Mouse (Mus musculus) left cerebral cortex, adult 11 months (tissue): ENCODE measurements around the gene Zfp217.
A peak's percentile ranks its signal among the peaks of the same experiment; 100 is the strongest.

Experiments used
- DNase-seq: peaks from one replicate; pipeline ENCODE4 v3.0.0; 2022; ENCODE audit warnings: low spot score

The Zfp217 gene

GRCm38 (mm10) chr2:170101132-170101531, 46.8 kb downstream of the Zfp217 start:
- DNase-seq: peak; percentile 53

DNA sequence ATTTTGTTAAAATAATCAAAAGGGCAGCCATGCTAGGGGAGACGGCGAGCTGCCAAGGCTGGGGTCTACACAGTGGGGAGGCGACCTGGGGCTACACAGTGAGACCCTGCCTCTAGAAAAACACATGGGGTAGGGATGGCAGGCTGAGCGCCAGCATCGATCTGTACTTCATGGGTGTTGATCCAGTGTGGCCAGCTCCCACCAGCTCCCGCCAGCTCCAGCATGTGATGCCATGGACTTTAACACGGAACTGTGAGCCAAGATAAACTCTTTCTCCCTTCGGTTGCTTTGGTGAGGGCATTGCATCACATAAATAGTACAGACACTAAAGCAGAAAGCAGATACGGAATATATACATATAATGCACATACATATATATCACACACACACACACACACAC, 53.0 kb downstream of the Zfp217 start:
- DNase-seq: no peak

DNA sequence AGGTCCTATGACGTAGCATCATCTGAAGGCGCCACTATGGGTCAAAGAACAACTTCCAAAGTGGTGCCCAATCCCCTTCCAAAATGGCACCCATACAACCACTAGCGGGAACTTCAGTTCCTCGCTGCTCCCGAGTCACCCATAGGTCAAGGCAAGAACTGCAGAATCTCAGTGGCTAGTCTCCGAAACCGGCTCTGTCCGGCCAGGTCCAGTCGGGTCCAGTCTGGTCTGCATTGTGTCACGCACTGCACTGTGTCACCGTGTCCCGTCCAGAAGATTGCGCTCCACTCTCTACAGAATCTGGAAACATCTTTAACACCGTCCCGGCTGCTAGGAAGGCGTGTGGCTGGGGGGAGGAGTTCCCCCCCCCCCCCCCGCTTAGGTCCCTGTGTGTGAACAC, 53.7 kb downstream of the Zfp217 start:
- DNase-seq: no peak

DNA sequence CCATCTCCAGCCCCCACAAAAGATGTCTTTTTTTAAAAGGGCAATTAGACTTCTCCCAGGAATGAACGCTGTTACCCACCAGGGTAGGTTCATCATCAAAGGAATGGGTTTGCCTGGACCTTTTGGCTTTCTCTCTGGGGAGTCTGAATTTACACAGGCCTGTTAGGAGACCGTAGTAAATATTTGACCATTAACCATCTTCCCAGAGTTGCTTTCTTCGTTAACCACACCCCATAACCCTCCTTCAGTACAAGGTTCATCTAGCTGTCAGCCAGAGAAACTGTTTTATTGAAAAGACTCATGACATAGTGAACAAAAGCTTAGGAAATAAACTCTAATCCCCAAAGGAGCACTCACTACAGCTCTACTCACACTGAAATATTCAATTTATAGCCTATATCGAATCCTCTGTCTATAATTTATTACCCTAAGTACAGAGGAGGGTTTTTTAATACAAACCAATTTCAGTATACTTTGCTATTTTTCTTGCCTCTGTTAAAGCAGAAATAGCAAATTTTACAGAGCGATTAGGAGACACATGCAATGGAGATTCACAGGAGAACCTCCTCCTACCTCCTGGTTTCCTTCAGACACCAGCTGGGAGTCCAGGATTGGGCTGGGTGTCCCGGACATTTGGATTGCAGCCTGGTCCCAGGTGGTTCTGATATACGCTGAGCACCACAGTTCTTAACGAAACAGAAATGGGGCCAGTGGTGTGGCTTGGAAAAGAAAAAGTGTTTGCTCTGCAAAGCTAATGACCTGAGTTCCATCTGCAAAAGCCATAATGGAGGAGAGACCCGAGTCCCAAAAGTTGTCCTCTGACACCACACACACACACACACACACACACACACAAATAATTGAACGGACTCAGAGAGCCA, 56.1 kb downstream of the Zfp217 start:
- no peak for DNase-seq

DNA sequence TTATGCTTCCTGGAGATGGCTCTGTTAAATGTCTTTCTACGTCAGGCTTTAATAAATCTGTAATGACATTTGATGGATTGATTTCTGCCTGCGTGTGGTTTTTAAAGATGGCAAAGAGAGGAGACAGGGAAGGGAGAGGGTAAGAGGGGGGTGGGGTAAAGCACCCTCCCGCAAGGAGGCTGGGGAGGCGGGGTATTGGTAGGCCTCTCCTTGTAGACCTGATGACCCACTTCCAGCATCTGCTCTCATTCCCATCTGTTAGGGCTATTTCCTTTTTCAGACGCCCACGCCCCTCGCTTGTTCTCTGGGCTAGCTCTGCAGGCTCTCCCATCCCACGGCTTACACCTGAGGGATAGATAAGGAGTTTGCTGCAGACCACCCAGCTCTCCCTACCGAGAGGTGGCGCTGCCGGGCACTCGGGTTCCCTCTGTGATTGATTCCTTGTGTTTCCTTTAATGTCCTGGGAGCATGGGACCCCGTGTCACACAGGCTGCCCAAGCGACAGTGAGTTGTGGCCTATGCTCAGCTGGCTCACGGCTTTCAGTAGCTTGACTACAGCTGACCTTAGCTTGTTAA, 69.4 kb downstream of the Zfp217 start:
- no peak for DNase-seq

DNA sequence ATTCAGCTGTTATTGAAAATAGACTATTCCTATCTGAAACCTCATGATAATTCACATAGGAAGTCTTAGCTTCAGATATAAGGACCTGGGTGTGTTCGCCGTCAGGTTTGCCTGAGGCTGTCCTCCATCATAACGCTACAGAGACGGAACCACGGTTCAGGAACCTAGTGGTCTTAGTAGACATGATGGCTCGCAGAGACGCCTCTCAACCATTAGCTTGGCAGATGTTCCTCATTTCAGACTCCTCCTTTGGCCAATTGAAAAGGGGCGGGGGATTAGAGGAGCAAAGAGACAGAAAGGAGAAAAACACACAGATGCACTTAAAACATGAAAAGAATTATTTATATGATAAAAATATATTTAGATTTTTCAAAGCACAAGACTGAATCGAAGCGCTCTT, 69.9 kb downstream of the Zfp217 start:
- DNase-seq: no peak

DNA sequence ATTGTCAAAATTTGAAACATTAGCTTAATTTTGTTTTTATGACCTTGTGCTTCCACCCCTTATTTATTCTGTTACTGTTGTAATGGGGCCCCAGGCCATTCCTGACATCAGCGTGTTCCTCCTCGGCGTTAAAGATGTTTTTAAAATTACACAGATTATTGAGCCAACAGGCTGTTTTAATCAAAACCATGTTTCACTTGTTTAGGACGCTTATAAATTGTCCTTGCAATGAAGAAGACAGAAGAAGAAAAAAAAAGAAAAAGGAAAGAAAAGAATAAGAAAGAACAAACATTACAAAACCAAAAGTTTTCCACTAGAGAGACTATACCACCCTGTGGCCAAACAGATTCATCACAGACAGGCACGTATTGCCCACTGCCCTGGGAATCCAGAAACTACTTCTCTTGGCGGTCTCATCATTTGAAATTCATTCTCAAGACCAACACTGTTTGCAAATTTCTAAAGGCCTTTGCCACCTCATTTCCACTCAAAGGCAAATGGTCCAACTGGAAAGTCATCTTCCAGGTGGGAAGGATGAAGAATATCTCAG, 70.9 kb downstream of the Zfp217 start:
- DNase-seq: no peak

- DNase-seq: no peak
Measured at GRCm38 (mm10) chr2:170070641-170071241, 77.2 kb downstream of the Zfp217 start.

- DNase-seq: no peak
Measured at GRCm38 (mm10) chr2:170069976-170070375, 77.9 kb downstream of the Zfp217 start.

DNA sequence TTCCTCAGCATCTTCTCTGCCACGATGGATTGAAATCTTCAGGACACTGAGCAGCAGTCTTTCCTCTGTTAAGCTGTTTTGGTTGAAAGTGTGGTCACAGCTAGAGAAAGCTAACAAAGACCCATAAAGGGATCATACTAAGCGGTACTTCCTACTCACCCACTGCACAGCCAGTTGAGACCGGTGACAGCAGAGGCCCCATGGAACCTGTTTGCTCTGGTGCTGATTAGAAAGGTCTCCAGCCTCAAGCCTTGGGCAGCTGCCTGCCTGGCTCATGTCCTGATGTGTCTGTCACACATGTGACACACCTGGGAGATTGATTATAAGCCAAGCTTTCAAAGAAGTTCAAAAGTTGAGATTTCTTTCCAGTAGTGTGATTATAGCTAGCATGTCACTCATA, 85.5 kb downstream of the Zfp217 start:
- DNase-seq: no peak

DNA sequence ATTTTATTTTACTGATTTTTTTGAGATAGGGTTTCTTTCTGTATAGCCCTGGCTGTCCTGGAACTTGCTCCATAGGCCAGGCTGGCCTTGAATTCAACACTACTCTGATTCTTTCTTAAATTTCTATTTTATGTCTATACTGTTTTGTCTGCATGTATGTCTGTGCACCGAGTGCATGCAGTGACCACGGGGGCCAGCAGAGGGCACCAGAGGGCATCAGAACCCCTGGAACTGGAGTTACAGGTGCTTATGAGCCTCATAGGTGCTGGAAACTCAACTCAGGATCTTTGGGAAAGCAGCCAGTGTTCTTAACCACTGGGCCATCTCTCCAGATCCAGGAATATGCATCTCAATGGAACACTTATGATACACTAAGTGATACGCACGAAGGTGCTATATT, 87.8 kb downstream of the Zfp217 start:
- no peak for DNase-seq

- no peak for DNase-seq
Measured at GRCm38 (mm10) chr2:170058774-170059173, 89.1 kb downstream of the Zfp217 start.
